Mouse (Mus musculus): Measurements from ENCODE around the gene Gm20532. TPM values are rescaled to one million over a fixed set of nuclear protein-coding genes. Genes with fewer than 3 reads are reported as not detected.

The Gm20532 gene
- polyA plus RNA-seq, 1 experiment from 2014 or later = not detected

GRCm38 (mm10) chr2:26573807-26574206 lies 12.6 kb upstream of the Gm20532 start:
- no peaks in the 10 kb centered on the region for H3K36me3 ChIP-seq
- DNase-seq (no peak), ATAC-seq (ENCODE audit: low read depth) (no peak)
- WGBS (ENCODE audit: insufficient replicate concordance) = 25% methylated on average over 5 of the region's 5 CpGs
- H3K27me3 ChIP-seq = no peaks in the 10 kb centered on the region
- H3K9me3 ChIP-seq (replicated peaks) = no peaks in the 10 kb centered on the region
- H3K9ac ChIP-seq = no peak overlapping the region
- peak overlapping the region; percentile 43; the same call in 1 of the 2 replicates for H3K27ac ChIP-seq
- H3K4me3 ChIP-seq (replicated peaks) = no peak overlapping the region
- H3K4me2 ChIP-seq = no peak overlapping the region
- peaks cover 85% of the 10 kb centered on the region for H3K4me1 ChIP-seq (replicated peaks)

GRCm38 (mm10) chr2:26574862-26575261 lies 11.6 kb upstream of the Gm20532 start:
- H3K9ac ChIP-seq = peak overlapping the region; percentile 67; the same call in 1 of the 2 replicates
- 40% methylated on average over 5 of the region's 5 CpGs for WGBS (ENCODE audit: insufficient replicate concordance)
- H3K9me3 ChIP-seq (replicated peaks) = no peaks in the 10 kb centered on the region
- H3K27me3 ChIP-seq = no peaks in the 10 kb centered on the region
- peak overlapping the region; percentile 64; the same call in 1 of the 2 replicates for H3K4me2 ChIP-seq
- peaks cover 95% of the 10 kb centered on the region for H3K4me1 ChIP-seq (replicated peaks)
- no peak for ATAC-seq (ENCODE audit: low read depth)
- peak overlapping the region; percentile 87 for H3K27ac ChIP-seq
- H3K4me3 ChIP-seq (replicated peaks) = no peak overlapping the region
- H3K36me3 ChIP-seq = no peaks in the 10 kb centered on the region
- no peak for DNase-seq

DNA sequence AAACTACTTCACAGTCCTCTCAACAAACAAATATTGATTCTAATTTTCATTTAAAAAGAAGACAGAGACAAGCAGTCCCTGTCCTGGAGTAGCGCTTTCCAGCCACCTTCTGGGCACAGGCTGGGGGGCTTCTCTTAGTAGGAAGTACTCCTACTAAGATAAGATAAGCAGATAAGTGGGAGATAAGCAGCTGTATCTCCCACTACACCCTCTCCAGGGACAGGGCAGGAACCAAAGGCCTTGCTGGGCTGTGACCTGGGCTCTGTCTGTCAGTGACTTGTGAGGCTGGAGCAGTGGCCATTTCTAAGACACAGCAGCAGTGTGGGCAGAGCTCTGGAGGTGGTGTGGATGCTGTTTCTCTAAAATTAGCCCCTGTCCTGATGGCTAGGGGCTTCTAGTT lies 11.1 kb upstream of the Gm20532 start:
- DNase-seq (no peak), ATAC-seq (ENCODE audit: low read depth) (peak; percentile 51)
- H3K4me2 ChIP-seq = peak overlapping the region; percentile 64
- peak overlapping the region; percentile 87 for H3K27ac ChIP-seq
- H3K36me3 ChIP-seq = no peaks in the 10 kb centered on the region
- peak overlapping the region; percentile 41 for H3K4me3 ChIP-seq (replicated peaks)
- H3K9me3 ChIP-seq (replicated peaks) = no peaks in the 10 kb centered on the region
- WGBS (ENCODE audit: insufficient replicate concordance) = 33% methylated on average over 1 of the region's 1 CpGs
- peaks cover 95% of the 10 kb centered on the region for H3K4me1 ChIP-seq (replicated peaks)
- H3K9ac ChIP-seq = peak overlapping the region; percentile 67
- H3K27me3 ChIP-seq = no peaks in the 10 kb centered on the region

DNA sequence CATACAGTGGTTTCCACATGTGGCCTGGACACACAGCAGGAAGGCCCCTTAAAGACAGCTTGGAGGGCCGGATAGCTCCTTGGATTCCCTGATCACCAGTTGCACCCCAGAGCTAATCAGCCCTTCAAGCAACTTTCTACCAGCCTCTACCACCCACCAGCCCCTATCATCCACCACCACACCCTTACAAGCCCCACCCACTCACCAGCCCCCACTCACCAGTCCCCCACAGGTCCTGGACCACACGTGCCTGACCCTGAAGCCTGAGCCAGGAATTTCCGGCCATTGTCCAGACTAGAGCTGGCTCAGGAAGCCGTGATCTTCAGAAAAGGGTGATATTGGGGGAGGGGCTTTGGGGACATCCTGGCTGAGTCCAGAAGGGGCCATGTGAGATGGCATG lies 10.6 kb upstream of the Gm20532 start:
- Histone ChIP-seq H3K9me3 (replicated peaks) (no peaks in the 10 kb centered on the region), H3K4me2 (peak overlapping the region; percentile 64), H3K9ac (peak overlapping the region; percentile 67), H3K4me3 (replicated peaks) (peak overlapping the region; percentile 41), H3K27me3 (no peaks in the 10 kb centered on the region), H3K27ac (peak overlapping the region; percentile 87), H3K36me3 (no peaks in the 10 kb centered on the region), H3K4me1 (replicated peaks) (peaks cover 90% of the 10 kb centered on the region)
- ATAC-seq (ENCODE audit: low read depth) (peak; percentile 79), DNase-seq (peak; percentile 73)
- WGBS (ENCODE audit: insufficient replicate concordance) = 10% methylated on average over 4 of the region's 4 CpGs

DNA sequence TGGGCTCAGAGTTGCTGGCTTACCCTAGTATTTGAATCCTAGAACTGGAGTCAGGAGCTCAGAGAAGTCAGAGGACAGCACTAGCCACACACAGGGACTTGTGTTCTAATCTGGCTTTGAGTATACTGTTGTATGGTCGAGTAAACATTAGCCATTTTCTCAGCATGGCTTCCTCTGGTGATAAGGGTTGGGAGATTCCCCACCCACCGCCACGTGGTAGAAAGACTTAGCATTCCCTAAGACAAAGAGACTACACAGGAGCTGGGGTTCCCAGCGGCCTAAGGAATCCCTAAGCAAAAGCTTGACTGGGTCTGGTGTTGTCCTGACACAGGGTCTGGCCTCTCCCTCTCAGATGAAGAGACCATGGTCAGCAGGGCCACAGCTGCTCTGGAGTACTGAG lies 10.0 kb upstream of the Gm20532 start:
- 15% methylated on average over 4 of the region's 4 CpGs for WGBS (ENCODE audit: insufficient replicate concordance)
- Histone ChIP-seq H3K27me3 (no peaks in the 10 kb centered on the region), H3K4me2 (peak overlapping the region; percentile 64), H3K36me3 (no peaks in the 10 kb centered on the region), H3K4me1 (replicated peaks) (peaks cover 84% of the 10 kb centered on the region), H3K27ac (peak overlapping the region; percentile 87), H3K9me3 (replicated peaks) (no peaks in the 10 kb centered on the region), H3K4me3 (replicated peaks) (peak overlapping the region; percentile 41), H3K9ac (peak overlapping the region; percentile 67)
- ATAC-seq (ENCODE audit: low read depth) (no peak), DNase-seq (no peak)

GRCm38 (mm10) chr2:26578369-26578768 lies 8.1 kb upstream of the Gm20532 start:
- Histone ChIP-seq H3K9me3 (replicated peaks) (no peaks in the 10 kb centered on the region), H3K27me3 (no peaks in the 10 kb centered on the region), H3K27ac (peak overlapping the region; percentile 87; the same call in 1 of the 2 replicates), H3K36me3 (no peaks in the 10 kb centered on the region), H3K4me2 (peak overlapping the region; percentile 64; the same call in 1 of the 2 replicates), H3K4me1 (replicated peaks) (peaks cover 74% of the 10 kb centered on the region), H3K9ac (no peak overlapping the region), H3K4me3 (replicated peaks) (no peak overlapping the region)
- WGBS (ENCODE audit: insufficient replicate concordance) = 26% methylated on average over 6 of the region's 6 CpGs
- ATAC-seq (ENCODE audit: low read depth) (no peak), DNase-seq (no peak)

DNA sequence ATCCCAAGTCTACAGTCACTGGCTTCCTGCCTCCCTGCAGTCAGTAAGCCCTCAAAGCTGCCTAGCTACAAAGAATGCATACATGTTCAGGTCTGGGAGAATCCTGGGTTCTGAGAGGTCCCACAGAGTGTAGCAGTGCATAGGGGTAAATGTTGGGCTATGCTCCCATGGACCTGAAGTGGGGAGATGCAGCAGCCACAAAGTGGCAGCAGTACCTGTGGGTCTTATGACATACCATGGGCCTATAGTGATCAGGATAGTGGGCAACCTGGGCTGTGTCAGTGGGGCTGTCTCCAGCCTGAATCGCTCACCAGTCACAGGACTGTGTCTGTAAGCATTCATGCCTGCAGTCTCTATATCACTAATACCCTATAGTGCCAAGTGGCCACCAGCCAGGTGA lies 6.7 kb upstream of the Gm20532 start, which contains the start of gene Egfl7:
Egfl7 (plus strand) TSS at position 301 of the 400 bp plus-strand sequence.
- no peaks in the 10 kb centered on the region for H3K36me3 ChIP-seq
- ATAC-seq (ENCODE audit: low read depth) (no peak), DNase-seq (no peak)
- H3K27ac ChIP-seq = peak within 1 kb of the TSS; percentile 87; the same call in 1 of the 2 replicates
- 74% methylated on average over 1 of the region's 1 CpGs for WGBS (ENCODE audit: insufficient replicate concordance)
- no peaks in the 10 kb centered on the region for H3K9me3 ChIP-seq (replicated peaks)
- no peak within 1 kb of the TSS for H3K9ac ChIP-seq
- H3K4me3 ChIP-seq (replicated peaks) = no peak within 1 kb of the TSS
- H3K4me2 ChIP-seq = 0 out of 2 replicates have a peak within 1 kb of the TSS, but pooled peaks have one; percentile 18
- H3K4me1 ChIP-seq (replicated peaks) = peaks cover 72% of the 10 kb centered on the region
- no peaks in the 10 kb centered on the region for H3K27me3 ChIP-seq

DNA sequence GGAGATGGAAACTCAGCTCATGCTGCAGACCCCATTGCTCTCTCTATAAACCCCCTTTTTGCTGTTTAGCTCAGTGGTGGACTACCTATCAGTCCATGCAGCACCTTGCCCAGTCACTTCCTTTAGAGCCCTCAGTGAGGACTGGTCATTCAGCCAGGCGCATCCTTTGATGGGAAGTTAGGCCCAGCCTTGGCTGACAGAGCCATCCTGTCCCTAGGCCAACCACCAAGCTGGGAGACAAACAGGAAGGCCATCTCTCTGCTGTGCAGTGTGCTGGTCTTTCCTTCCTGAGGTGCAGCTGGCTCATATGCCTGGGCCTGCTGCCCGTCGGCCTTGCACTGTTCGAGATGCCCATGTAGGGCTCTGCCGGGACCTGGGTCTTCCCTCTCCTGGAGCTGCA lies 5.7 kb upstream of the Gm20532 start:
- ATAC-seq (ENCODE audit: low read depth) (no peak), DNase-seq (no peak)
- peaks cover 8% of the 10 kb centered on the region; the same call in 1 of the 2 replicates for H3K27me3 ChIP-seq
- H3K9me3 ChIP-seq (replicated peaks) = no peaks in the 10 kb centered on the region
- 0 out of 2 replicates have a peak overlapping the region, but pooled peaks have one; percentile 18 for H3K4me2 ChIP-seq
- WGBS (ENCODE audit: insufficient replicate concordance) = 78% methylated on average over 5 of the region's 5 CpGs
- H3K27ac ChIP-seq = no peak overlapping the region
- H3K36me3 ChIP-seq = no peaks in the 10 kb centered on the region
- no peak overlapping the region for H3K9ac ChIP-seq
- H3K4me3 ChIP-seq (replicated peaks) = no peak overlapping the region
- H3K4me1 ChIP-seq (replicated peaks) = peaks cover 65% of the 10 kb centered on the region

DNA sequence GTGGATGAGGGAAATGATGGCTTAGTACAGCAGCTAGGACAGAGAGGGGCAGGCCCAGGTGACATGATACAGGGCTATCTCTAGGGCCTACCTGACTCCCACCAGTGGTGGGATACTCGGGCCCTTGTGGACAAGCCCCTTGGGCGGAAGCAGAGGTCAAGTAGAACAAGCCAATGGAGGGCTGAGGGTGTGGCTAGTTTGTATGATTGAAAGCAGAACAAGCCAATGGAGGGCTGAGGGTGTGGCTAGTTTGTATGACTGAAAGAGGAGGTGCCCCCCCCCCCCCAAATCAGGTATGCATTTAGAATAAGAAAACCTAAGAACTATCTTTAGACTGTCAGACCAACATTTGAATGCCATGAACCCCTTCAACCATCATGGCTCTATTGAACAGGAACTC lies 4.2 kb upstream of the Gm20532 start:
- no peak for ATAC-seq (ENCODE audit: low read depth)
- H3K4me1 ChIP-seq (replicated peaks) = peaks cover 65% of the 10 kb centered on the region
- H3K9ac ChIP-seq = no peak overlapping the region
- H3K4me2 ChIP-seq = no peak overlapping the region
- no peaks in the 10 kb centered on the region for H3K9me3 ChIP-seq (replicated peaks)
- WGBS (ENCODE audit: insufficient replicate concordance) = 33% methylated on average over 2 of the region's 2 CpGs
- peaks cover 8% of the 10 kb centered on the region; the same call in 1 of the 2 replicates for H3K27me3 ChIP-seq
- H3K4me3 ChIP-seq (replicated peaks) = no peak overlapping the region
- no peak for DNase-seq
- no peak overlapping the region for H3K27ac ChIP-seq
- H3K36me3 ChIP-seq = no peaks in the 10 kb centered on the region

- 64% methylated on average over 7 of the region's 7 CpGs for WGBS (ENCODE audit: insufficient replicate concordance)
- H3K4me3 ChIP-seq (replicated peaks) = no peak overlapping the region
- DNase-seq (no peak), ATAC-seq (ENCODE audit: low read depth) (no peak)
- H3K9me3 ChIP-seq (replicated peaks) = no peaks in the 10 kb centered on the region
- H3K9ac ChIP-seq = no peak overlapping the region
- peaks cover 8% of the 10 kb centered on the region; the same call in 1 of the 2 replicates for H3K27me3 ChIP-seq
- H3K36me3 ChIP-seq = no peaks in the 10 kb centered on the region
- no peak overlapping the region for H3K27ac ChIP-seq
- 0 out of 2 replicates have a peak overlapping the region, but pooled peaks have one; percentile 4 for H3K4me2 ChIP-seq
- H3K4me1 ChIP-seq (replicated peaks) = peaks cover 65% of the 10 kb centered on the region
Measured at GRCm38 (mm10) chr2:26582741-26583140, 3.7 kb upstream of the Gm20532 start.

- Histone ChIP-seq H3K27ac (peak overlapping the region; percentile 24), H3K36me3 (no peaks in the 10 kb centered on the region), H3K9ac (peak overlapping the region; percentile 1; the same call in 1 of the 2 replicates), H3K4me2 (no peak overlapping the region), H3K4me1 (replicated peaks) (peaks cover 65% of the 10 kb centered on the region), H3K4me3 (replicated peaks) (peak overlapping the region; percentile 13), H3K27me3 (peaks cover 8% of the 10 kb centered on the region; the same call in 1 of the 2 replicates), H3K9me3 (replicated peaks) (no peaks in the 10 kb centered on the region)
- WGBS (ENCODE audit: insufficient replicate concordance) = 6% methylated on average over 11 of the region's 11 CpGs
- ATAC-seq (ENCODE audit: low read depth) = no peak
- no peak for DNase-seq
Measured at GRCm38 (mm10) chr2:26583640-26584039, 2.8 kb upstream of the Gm20532 start.

DNA sequence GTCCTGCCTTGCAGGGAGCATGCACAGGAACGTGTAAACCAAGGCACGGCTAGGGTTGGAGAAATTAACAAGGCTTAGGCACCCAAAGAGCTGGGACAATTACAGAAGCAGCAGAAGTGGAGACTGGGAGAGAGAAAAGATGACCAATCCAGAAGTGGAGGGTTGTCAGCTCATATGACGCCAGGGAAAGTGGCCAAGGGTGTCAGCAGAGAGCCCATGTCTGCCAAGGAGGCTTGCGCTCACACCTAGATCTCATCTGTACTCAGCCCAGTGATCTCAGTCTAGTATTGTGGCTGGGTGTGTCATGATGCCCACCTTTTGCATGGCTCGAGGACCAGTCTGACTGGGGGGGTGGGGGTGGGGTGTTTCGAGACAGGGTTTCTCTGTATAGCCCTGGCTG lies 726 bp upstream of the Gm20532 start:
- peak overlapping the region; percentile 0; the same call in 1 of the 2 replicates for H3K27ac ChIP-seq
- H3K4me3 ChIP-seq (replicated peaks) = peak overlapping the region; percentile 70
- peaks cover 8% of the 10 kb centered on the region; the same call in 1 of the 2 replicates for H3K27me3 ChIP-seq
- H3K9ac ChIP-seq = peak overlapping the region; percentile 10; the same call in 1 of the 2 replicates
- ATAC-seq (ENCODE audit: low read depth) (no peak), DNase-seq (no peak)
- peaks cover 61% of the 10 kb centered on the region for H3K4me1 ChIP-seq (replicated peaks)
- H3K4me2 ChIP-seq = peak overlapping the region; percentile 89; the same call in 1 of the 2 replicates
- no peaks in the 10 kb centered on the region for H3K9me3 ChIP-seq (replicated peaks)
- 46% methylated on average over 6 of the region's 6 CpGs for WGBS (ENCODE audit: insufficient replicate concordance)
- H3K36me3 ChIP-seq = peaks cover 1% of the 10 kb centered on the region; the same call in 1 of the 2 replicates
